Mouse (Mus musculus) heart, embryonic 12.5 days (tissue): Measurements from ENCODE around the gene Pim3. TPM values are rescaled to one million over a fixed set of nuclear protein-coding genes. Genes with fewer than 3 reads are reported as not detected.

Experiments
- ATAC-seq: fragments of 200-750 bp; cut with Nextera tagmentation; 2 replicates; pipeline ENCODE4 v1.8.0; 2017; ENCODE audit warnings: moderate TSS enrichment, moderate library complexity; ENCODE audit not compliant: insufficient number of reproducible peaks, low FRiP score
- H3K27ac ChIP-seq: fragments of 300-500 bp; sonication (generic); 2 replicates; pipeline ENCODE4 v1.5.1; 2016; ENCODE audit warnings: mild to moderate bottlenecking, moderate library complexity; ENCODE audit not compliant: poor library complexity, severe bottlenecking
- H3K27me3 ChIP-seq: fragments of 300-500 bp; sonication (generic); replicated peaks from 2 replicates; pipeline ENCODE4 v1.6.1; 2016; ENCODE audit warnings: mild to moderate bottlenecking, moderate library complexity
- H3K36me3 ChIP-seq: fragments of 300-500 bp; sonication (generic); 2 replicates; pipeline ENCODE4 v1.6.1; 2016; ENCODE audit warnings: mild to moderate bottlenecking, moderate library complexity
- H3K4me1 ChIP-seq: fragments of 300-500 bp; sonication (generic); replicated peaks from 2 replicates; pipeline ENCODE4 v1.6.1; 2016; ENCODE audit warnings: mild to moderate bottlenecking
- H3K4me2 ChIP-seq: fragments of 300-500 bp; sonication (generic); 2 replicates; pipeline ENCODE4 v1.6.1; 2016; ENCODE audit warnings: mild to moderate bottlenecking, moderate library complexity
- H3K4me3 ChIP-seq: fragments of 300-500 bp; sonication (generic); 2 replicates; pipeline ENCODE4 v1.5.1; 2016; ENCODE audit warnings: mild to moderate bottlenecking
- H3K9ac ChIP-seq: fragments of 300-500 bp; sonication (generic); 2 replicates; pipeline ENCODE4 v1.6.1; 2016; ENCODE audit warnings: mild to moderate bottlenecking, moderate library complexity
- H3K9me3 ChIP-seq: fragments of 300-500 bp; sonication (generic); replicated peaks from 2 replicates; pipeline ENCODE4 v1.6.1; 2016; ENCODE audit warnings: mild to moderate bottlenecking, moderate library complexity
- WGBS: fragments of 180-500 bp; shearing (Covaris S2); methylation state at CpG from one replicate; pipeline ENCODE4 v1.1.7; 2016; 5-methylcytosine and 5-hydroxymethylcytosine counted together
- polyA plus RNA-seq: library from polyadenylated mRNA; unstranded; fragments of >200 nt; fragmentation: Nextera tagmentation; extraction: Ambion mirVana; gene quantifications from 2 replicates; pipeline ENCODE4 v1.2.1, GENCODE M21; 2016

The Pim3 gene
- polyA plus RNA-seq, 1 experiment from 2014 or later = 68.1 TPM

GRCm38 (mm10) chr15:88903086-88903485, 41.1 kb downstream of the Pim3 start:
- Histone ChIP-seq H3K4me3 (no peak overlapping the region), H3K4me1 (no peaks in the 10 kb centered on the region), H3K9ac (no peak overlapping the region), H3K4me2 (no peak overlapping the region), H3K9me3 (no peaks in the 10 kb centered on the region), H3K27me3 (no peaks in the 10 kb centered on the region), H3K36me3 (no peaks in the 10 kb centered on the region), H3K27ac (no peak overlapping the region)
- WGBS = 79% methylated on average over 1 of the region's 1 CpGs
- no peak for ATAC-seq

- Histone ChIP-seq H3K27ac (no peak overlapping the region), H3K4me1 (no peaks in the 10 kb centered on the region), H3K36me3 (no peaks in the 10 kb centered on the region), H3K4me2 (no peak overlapping the region), H3K27me3 (no peaks in the 10 kb centered on the region), H3K9me3 (no peaks in the 10 kb centered on the region), H3K4me3 (no peak overlapping the region), H3K9ac (no peak overlapping the region)
- WGBS = 76% methylated on average over 14 of the region's 14 CpGs
- no peak for ATAC-seq
Measured at GRCm38 (mm10) chr15:88904056-88904811, 42.2 kb downstream of the Pim3 start.

- no peaks in the 10 kb centered on the region for H3K9me3 ChIP-seq
- no peaks in the 10 kb centered on the region for H3K27me3 ChIP-seq
- no peak for ATAC-seq
- WGBS = 69% methylated on average over 4 of the region's 4 CpGs
- H3K9ac ChIP-seq = no peak overlapping the region
- no peak overlapping the region for H3K4me3 ChIP-seq
- no peak overlapping the region for H3K4me2 ChIP-seq
- no peak overlapping the region for H3K27ac ChIP-seq
- H3K4me1 ChIP-seq = no peaks in the 10 kb centered on the region
- no peaks in the 10 kb centered on the region for H3K36me3 ChIP-seq
Measured at GRCm38 (mm10) chr15:88906347-88906746, 44.4 kb downstream of the Pim3 start.

- Histone ChIP-seq H3K27me3 (0 out of 2 replicates have a peak, but pooled peaks cover 5% of the 10 kb centered on the region), H3K9me3 (no peaks in the 10 kb centered on the region), H3K4me3 (no peak overlapping the region), H3K4me1 (no peaks in the 10 kb centered on the region), H3K36me3 (no peaks in the 10 kb centered on the region), H3K27ac (no peak overlapping the region), H3K9ac (no peak overlapping the region), H3K4me2 (no peak overlapping the region)
- 89% methylated on average over 7 of the region's 7 CpGs for WGBS
- ATAC-seq = no peak
Measured at GRCm38 (mm10) chr15:88915046-88915445, 53.1 kb downstream of the Pim3 start.

Other genes starting within 250 kb of the Pim3 start
- 12.9 and 15.1 TPM in 2 replicates for gene Brd1, start 128.0 kb upstream of the Pim3 start, polyA plus RNA-seq
- gene Zbed4, start 110.5 kb upstream of the Pim3 start, polyA plus RNA-seq = 18.9 and 20.5 TPM in 2 replicates
- gene Alg12, start 42.9 kb upstream of the Pim3 start, polyA plus RNA-seq = 9.3 and 9.4 TPM in 2 replicates
- gene Creld2, start 42.5 kb upstream of the Pim3 start, polyA plus RNA-seq = 61.9 and 66.4 TPM in 2 replicates
- not detected in 2 replicates for gene Ttll8, start 92.2 kb downstream of the Pim3 start, polyA plus RNA-seq
- 0.06 TPM in 1 of 2 replicates, not detected in the other for gene Mlc1, start 116.8 kb downstream of the Pim3 start, polyA plus RNA-seq
- gene Mov10l1, start 120.7 kb downstream of the Pim3 start, polyA plus RNA-seq = 56.9 and 60.3 TPM in 2 replicates
- 1.8 and 2.4 TPM in 2 replicates for gene Panx2, start 197.5 kb downstream of the Pim3 start, polyA plus RNA-seq
- 51.7 and 53.5 TPM in 2 replicates for gene Trabd, start 212.9 kb downstream of the Pim3 start, polyA plus RNA-seq
- gene Selenoo, start 226.9 kb downstream of the Pim3 start, polyA plus RNA-seq = 12.4 and 12.6 TPM in 2 replicates